Mouse (Mus musculus) lung, embryonic 15.5 days (tissue): ENCODE measurements at regions not wholly inside any gene's neighbourhood (a gene's known extent, or its start where the extent isn't known, plus 50 kb on each side); places are given as distances from the start of the nearest gene placed in this dataset.

Experiments
- ATAC-seq: fragments of 200-750 bp; cut with Nextera tagmentation; 2 replicates; pipeline ENCODE4 v1.8.0; 2017; ENCODE audit warnings: moderate number of reproducible peaks, borderline replicate concordance; ENCODE audit not compliant: low FRiP score, low TSS enrichment; ENCODE audit errors: extremely low read depth
- H3K27ac ChIP-seq: fragments of 300-500 bp; sonication (generic); 2 replicates; pipeline ENCODE4 v1.5.1; 2015; ENCODE audit warnings: moderate library complexity, mild to moderate bottlenecking, inconsistent platforms
- H3K27me3 ChIP-seq: fragments of 300-500 bp; sonication (generic); 2 replicates; pipeline ENCODE4 v1.6.1; 2015; ENCODE audit warnings: inconsistent platforms
- H3K36me3 ChIP-seq: fragments of 300-500 bp; sonication (generic); 2 replicates; pipeline ENCODE4 v1.6.1; 2015; ENCODE audit warnings: inconsistent platforms
- H3K4me1 ChIP-seq: fragments of 300-500 bp; sonication (generic); 2 replicates; pipeline ENCODE4 v1.6.1; 2015; ENCODE audit warnings: inconsistent platforms
- H3K4me2 ChIP-seq: fragments of 300-500 bp; sonication (generic); 2 replicates; pipeline ENCODE4 v1.6.1; 2015; ENCODE audit warnings: inconsistent platforms, mild to moderate bottlenecking, moderate library complexity
- H3K4me3 ChIP-seq: fragments of 300-500 bp; sonication (generic); 2 replicates; pipeline ENCODE4 v1.5.1; 2015; ENCODE audit warnings: mild to moderate bottlenecking, inconsistent platforms
- H3K9ac ChIP-seq: fragments of 300-500 bp; sonication (generic); 2 replicates; pipeline ENCODE4 v1.6.1; 2015; ENCODE audit warnings: inconsistent platforms
- H3K9me3 ChIP-seq: fragments of 300-500 bp; sonication (generic); 2 replicates; pipeline ENCODE4 v1.6.1; 2016; ENCODE audit warnings: inconsistent platforms
- WGBS: fragments of 180-500 bp; shearing (Covaris S2); methylation state at CpG from one replicate; pipeline ENCODE4 v1.1.7; 2015; 5-methylcytosine and 5-hydroxymethylcytosine counted together

DNA sequence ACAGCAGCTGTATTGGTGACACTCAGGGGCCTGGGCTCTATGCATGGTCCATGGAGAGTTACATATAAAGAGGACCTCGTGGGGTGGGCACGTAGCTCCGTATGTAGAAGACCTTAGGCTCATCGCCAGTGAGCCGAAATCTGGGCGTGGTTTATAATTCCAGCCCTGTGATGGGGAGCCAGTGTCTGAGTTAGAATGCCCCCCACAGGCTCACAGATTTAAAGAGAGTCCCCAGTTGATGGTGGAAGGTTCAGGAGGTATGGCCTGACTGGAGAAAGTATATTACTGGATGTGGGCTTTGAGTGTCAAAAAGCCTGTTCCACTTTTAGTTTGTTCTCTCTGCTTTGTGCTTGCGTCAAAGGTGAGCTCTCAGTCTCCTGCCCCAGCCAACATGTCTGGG is 54.8 kb downstream of the 1700122O11Rik start:
- H3K36me3 ChIP-seq, result no peaks in the 10 kb centered on the region
- no peak overlapping the region for H3K9ac ChIP-seq
- H3K4me2 ChIP-seq, result no peak overlapping the region
- H3K4me1 ChIP-seq, result peaks cover 20% of the 10 kb centered on the region
- H3K27ac ChIP-seq, result no peak overlapping the region
- WGBS, result 74% methylated on average over 7 of the region's 7 CpGs
- H3K27me3 ChIP-seq, result no peaks in the 10 kb centered on the region
- H3K4me3 ChIP-seq, result no peak overlapping the region
- no peak for ATAC-seq
- H3K9me3 ChIP-seq, result no peaks in the 10 kb centered on the region

GRCm38 (mm10) chr17:47981556-47982027 is 56.5 kb downstream of the 1700122O11Rik start:
- no peaks in the 10 kb centered on the region for H3K36me3 ChIP-seq
- no peak overlapping the region for H3K9ac ChIP-seq
- H3K27me3 ChIP-seq, result no peaks in the 10 kb centered on the region
- no peaks in the 10 kb centered on the region for H3K9me3 ChIP-seq
- no peak overlapping the region for H3K27ac ChIP-seq
- no peak for ATAC-seq
- H3K4me1 ChIP-seq, result peaks cover 31% of the 10 kb centered on the region
- 21% methylated on average over 7 of the region's 7 CpGs for WGBS
- H3K4me3 ChIP-seq, result no peak overlapping the region
- H3K4me2 ChIP-seq, result no peak overlapping the region

- ATAC-seq, result no peak
- H3K4me2 ChIP-seq, result no peak overlapping the region
- H3K4me1 ChIP-seq, result peaks cover 53% of the 10 kb centered on the region
- no peaks in the 10 kb centered on the region for H3K36me3 ChIP-seq
- no peak overlapping the region for H3K4me3 ChIP-seq
- WGBS, result 19% methylated on average over 4 of the region's 4 CpGs
- no peak overlapping the region for H3K27ac ChIP-seq
- H3K9ac ChIP-seq, result no peak overlapping the region
- no peaks in the 10 kb centered on the region for H3K27me3 ChIP-seq
- no peaks in the 10 kb centered on the region for H3K9me3 ChIP-seq
These were observed 54.8 kb upstream of the Foxp4 start for GRCm38 (mm10) chr17:47979266-47979665.

DNA sequence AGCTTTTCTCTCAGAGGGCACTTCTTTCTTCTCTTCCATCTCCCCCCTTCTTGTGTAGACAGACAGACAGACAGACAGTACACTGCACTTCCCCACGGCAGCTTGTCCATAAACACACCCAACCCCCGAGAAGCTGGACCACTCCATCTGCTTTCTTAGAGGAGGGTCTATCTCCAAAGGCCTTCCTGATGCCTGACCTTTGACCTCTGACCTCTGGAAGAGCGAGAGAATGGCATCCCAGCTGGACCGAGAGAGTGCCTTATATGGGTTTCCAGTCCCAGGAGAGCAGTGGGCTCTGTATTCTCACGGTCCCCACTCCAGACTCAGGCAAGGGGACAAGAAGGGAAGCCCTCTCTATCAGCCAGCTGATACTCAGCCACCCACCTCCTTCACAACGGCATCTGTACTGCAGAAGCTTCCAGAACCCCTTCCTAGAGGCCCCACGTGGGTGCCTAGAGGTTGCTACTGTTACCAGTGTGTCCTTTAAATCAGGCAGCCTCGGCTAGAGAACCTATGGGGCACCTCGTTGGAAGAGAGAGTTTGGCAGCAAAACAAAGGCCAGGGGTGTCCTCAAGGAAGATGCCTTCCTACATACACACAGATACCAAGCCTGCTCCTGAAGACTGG is 54.1 kb upstream of the Foxp4 start:
- H3K36me3 ChIP-seq, result no peaks in the 10 kb centered on the region
- H3K9me3 ChIP-seq, result no peaks in the 10 kb centered on the region
- no peak overlapping the region for H3K4me3 ChIP-seq
- H3K27me3 ChIP-seq, result no peaks in the 10 kb centered on the region
- no peak overlapping the region for H3K9ac ChIP-seq
- peak overlapping the region; percentile 18; the same call in 1 of the 2 replicates for H3K27ac ChIP-seq
- no peak overlapping the region for H3K4me2 ChIP-seq
- WGBS, result 24% methylated on average over 9 of the region's 9 CpGs
- no peak for ATAC-seq
- H3K4me1 ChIP-seq, result peaks cover 58% of the 10 kb centered on the region

DNA sequence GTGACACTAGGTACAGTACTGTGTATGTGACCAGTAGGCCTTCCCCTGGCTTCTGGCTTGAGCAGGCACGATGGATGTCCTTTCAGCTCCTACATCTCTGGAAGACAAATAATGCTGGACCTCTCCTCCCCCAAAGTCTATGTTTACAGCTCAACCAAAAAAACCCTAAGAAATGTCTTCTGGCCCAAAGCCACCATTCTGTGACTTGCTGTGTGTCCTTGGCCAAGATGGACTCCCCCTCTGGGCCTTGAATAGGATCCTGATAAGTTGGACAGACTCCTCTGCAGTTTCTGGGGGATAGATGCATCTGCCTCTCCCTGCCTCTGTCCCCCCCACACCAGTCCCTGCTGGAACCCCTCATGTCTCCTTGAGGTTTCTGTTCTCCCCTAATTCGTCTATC is 53.6 kb upstream of the Foxp4 start:
- Histone ChIP-seq H3K27me3 (no peaks in the 10 kb centered on the region), H3K4me2 (no peak overlapping the region), H3K27ac (peak overlapping the region; percentile 18; the same call in 1 of the 2 replicates), H3K9ac (no peak overlapping the region), H3K36me3 (no peaks in the 10 kb centered on the region), H3K9me3 (no peaks in the 10 kb centered on the region), H3K4me3 (no peak overlapping the region), H3K4me1 (peaks cover 63% of the 10 kb centered on the region)
- WGBS, result 52% methylated on average over 2 of the region's 2 CpGs
- ATAC-seq, result no peak

- no peak overlapping the region for H3K9ac ChIP-seq
- no peak overlapping the region for H3K4me3 ChIP-seq
- H3K36me3 ChIP-seq, result no peaks in the 10 kb centered on the region
- peaks cover 65% of the 10 kb centered on the region for H3K4me1 ChIP-seq
- H3K9me3 ChIP-seq, result no peaks in the 10 kb centered on the region
- WGBS, result 94% methylated on average over 7 of the region's 7 CpGs
- no peaks in the 10 kb centered on the region for H3K27me3 ChIP-seq
- 0 out of 2 replicates have a peak overlapping the region, but pooled peaks have one; percentile 64 for H3K4me2 ChIP-seq
- H3K27ac ChIP-seq, result peak overlapping the region; percentile 93; the same call in 1 of the 2 replicates
- no peak for ATAC-seq
These were observed 52.5 kb upstream of the Foxp4 start for GRCm38 (mm10) chr17:47976999-47977357.

- Histone ChIP-seq H3K4me1 (peaks cover 63% of the 10 kb centered on the region), H3K4me3 (peak overlapping the region; percentile 35), H3K27ac (peak overlapping the region; percentile 93), H3K9ac (peak overlapping the region; percentile 21), H3K36me3 (no peaks in the 10 kb centered on the region), H3K27me3 (no peaks in the 10 kb centered on the region), H3K9me3 (no peaks in the 10 kb centered on the region), H3K4me2 (peak overlapping the region; percentile 64)
- peak; percentile 9; the same call in 1 of the 2 replicates for ATAC-seq
- WGBS, result 14% methylated on average over 27 of the region's 27 CpGs
These were observed 51.9 kb upstream of the Foxp4 start for GRCm38 (mm10) chr17:47976061-47976998.

DNA sequence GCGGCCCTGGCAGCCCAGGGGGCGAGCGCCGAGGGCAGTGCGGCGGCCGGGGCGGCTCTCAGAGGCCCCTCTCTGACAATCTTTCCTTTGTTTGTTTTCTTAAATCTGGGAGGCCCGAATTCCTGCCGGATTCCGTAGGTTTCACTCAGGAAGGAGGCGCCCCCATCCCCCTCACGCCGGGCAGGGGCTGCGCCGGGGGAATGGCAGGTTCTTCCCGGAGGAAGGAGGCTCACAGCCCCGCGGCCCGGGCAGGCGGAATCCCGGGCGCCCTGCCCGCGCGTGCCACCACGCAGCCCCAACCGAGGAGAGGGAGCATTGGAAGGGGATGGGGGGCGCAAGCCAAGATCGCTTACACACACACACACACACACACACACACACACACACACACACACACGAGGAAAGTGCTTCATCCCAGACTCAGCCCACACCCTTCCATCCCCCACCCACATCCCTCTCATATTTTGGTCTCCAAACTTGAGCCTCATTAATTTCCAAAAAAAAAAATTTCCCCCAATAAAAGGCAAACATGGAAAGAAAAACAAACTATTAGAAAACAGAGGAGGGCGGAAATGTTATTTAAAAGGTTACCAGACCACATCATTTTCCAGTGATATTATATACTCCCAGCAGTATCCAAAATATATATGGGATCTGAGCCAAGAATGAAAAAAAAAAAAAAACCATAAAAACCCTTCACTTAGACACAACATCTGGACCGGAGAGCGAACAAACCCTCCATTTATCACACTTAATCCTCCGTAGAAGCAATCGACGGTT is 51.0 kb upstream of the Foxp4 start:
- Histone ChIP-seq H3K4me3 (peak overlapping the region; percentile 35), H3K9me3 (no peaks in the 10 kb centered on the region), H3K36me3 (no peaks in the 10 kb centered on the region), H3K4me2 (peak overlapping the region; percentile 64), H3K9ac (peak overlapping the region; percentile 35), H3K4me1 (peaks cover 60% of the 10 kb centered on the region), H3K27me3 (no peaks in the 10 kb centered on the region), H3K27ac (peak overlapping the region; percentile 93)
- WGBS, result 1% methylated on average over 37 of the region's 37 CpGs
- ATAC-seq, result peak; percentile 37

- Histone ChIP-seq H3K9ac (peak overlapping the region; percentile 35), H3K36me3 (no peaks in the 10 kb centered on the region), H3K4me3 (peak overlapping the region; percentile 35), H3K4me2 (peak overlapping the region; percentile 64), H3K27ac (peak overlapping the region; percentile 93), H3K4me1 (peaks cover 57% of the 10 kb centered on the region), H3K27me3 (no peaks in the 10 kb centered on the region), H3K9me3 (no peaks in the 10 kb centered on the region)
- 0 out of 2 replicates have a peak, but pooled peaks have one; percentile 0 for ATAC-seq
- 4% methylated on average over 13 of the region's 13 CpGs for WGBS
These were observed 50.1 kb upstream of the Foxp4 start for GRCm38 (mm10) chr17:47974503-47974902.
